Mouse (Mus musculus): ENCODE data around the gene Ctu1. TPM values are rescaled to one million over a fixed set of nuclear protein-coding genes. Genes with fewer than 3 reads are reported as not detected.

The Ctu1 gene
- polyA plus RNA-seq, 1 experiment from 2014 or later, result 16.6 TPM

DNA sequence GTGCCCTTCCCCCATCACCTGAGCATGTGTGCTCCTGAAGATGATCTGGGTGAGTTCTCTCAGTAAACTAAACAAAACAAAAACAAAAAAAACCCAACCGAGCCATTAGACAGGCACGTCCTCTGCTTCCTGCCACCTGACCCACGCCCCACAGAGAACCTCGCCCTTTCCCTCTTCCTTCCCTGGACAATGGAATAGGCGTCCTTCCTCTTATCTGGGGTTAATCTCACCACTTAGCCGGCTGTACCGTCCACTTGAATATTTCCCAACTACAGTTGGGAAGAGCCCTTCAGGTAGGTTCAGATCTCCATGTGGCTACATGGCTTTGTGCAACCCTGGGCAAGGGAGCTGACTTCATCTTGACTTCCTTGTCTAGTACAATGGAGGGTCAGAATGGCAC lies 13.3 kb downstream of the Ctu1 start:
- Histone ChIP-seq H3K36me3 (no peaks in the 10 kb centered on the region), H3K4me1 (no peaks in the 10 kb centered on the region), H3K4me2 (replicated peaks) (no peak overlapping the region), H3K9me3 (no peaks in the 10 kb centered on the region), H3K27me3 (peaks cover 3% of the 10 kb centered on the region; the same call in 1 of the 2 replicates), H3K4me3 (no peak overlapping the region), H3K9ac (no peak overlapping the region), H3K27ac (no peak overlapping the region)
- no peak for ATAC-seq (ENCODE audit: insufficient number of reproducible peaks, insufficient read depth, low FRiP score, low TSS enrichment)
- WGBS, result 70% methylated on average over 7 of the region's 7 CpGs

GRCm38 (mm10) chr7:43690118-43690517 lies 18.3 kb downstream of the Ctu1 start, which contains the start of gene Klk14:
Gene Klk14, plus strand, starts transcription at chr7:43690418.
- H3K27me3 ChIP-seq, result no peaks in the 10 kb centered on the region
- H3K4me3 ChIP-seq, result no peak within 1 kb of the TSS
- no peak for ATAC-seq (ENCODE audit: insufficient number of reproducible peaks, insufficient read depth, low FRiP score, low TSS enrichment)
- no peaks in the 10 kb centered on the region for H3K4me1 ChIP-seq
- H3K9me3 ChIP-seq, result no peaks in the 10 kb centered on the region
- no peak within 1 kb of the TSS for H3K27ac ChIP-seq
- H3K4me2 ChIP-seq (replicated peaks), result no peak within 1 kb of the TSS
- no peak within 1 kb of the TSS for H3K9ac ChIP-seq
- no peaks in the 10 kb centered on the region for H3K36me3 ChIP-seq

- Histone ChIP-seq H3K4me1 (0 out of 2 replicates have a peak, but pooled peaks cover 3% of the 10 kb centered on the region), H3K27me3 (0 out of 2 replicates have a peak, but pooled peaks cover 4% of the 10 kb centered on the region), H3K9ac (no peak overlapping the region), H3K36me3 (no peaks in the 10 kb centered on the region), H3K4me2 (replicated peaks) (no peak overlapping the region), H3K9me3 (no peaks in the 10 kb centered on the region), H3K27ac (no peak overlapping the region), H3K4me3 (no peak overlapping the region)
- no peak for ATAC-seq (ENCODE audit: insufficient number of reproducible peaks, insufficient read depth, low FRiP score, low TSS enrichment)
- WGBS, result 89% methylated on average over 3 of the region's 3 CpGs
These were observed 38.2 kb downstream of the Ctu1 start for GRCm38 (mm10) chr7:43710031-43710430.

DNA sequence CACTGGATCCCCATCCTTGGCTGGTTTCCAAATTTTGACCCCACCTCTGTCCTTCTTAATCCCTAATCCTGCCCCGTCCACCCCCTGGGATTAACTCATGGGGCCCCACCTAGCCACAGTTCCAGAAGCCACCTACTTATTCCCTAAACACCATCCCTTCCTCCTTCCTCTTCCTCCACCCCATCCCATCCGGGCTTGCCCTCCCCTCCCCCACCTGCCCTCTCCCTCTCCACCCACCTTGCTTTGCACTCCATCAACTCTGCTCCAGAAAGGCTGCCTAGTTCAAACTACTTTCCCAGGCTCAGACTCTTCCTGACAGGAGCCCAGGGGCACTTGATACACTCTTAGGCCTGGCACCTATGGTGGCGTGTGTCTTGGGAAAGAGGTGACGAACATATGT lies 40.5 kb downstream of the Ctu1 start, which contains the start of gene Klk13:
TSS of gene Klk13 (plus strand) at position 301 of the 400 bp plus-strand sequence.
- H3K27ac ChIP-seq, result no peak within 1 kb of the TSS
- 57% methylated on average over 4 of the region's 4 CpGs for WGBS
- peak within 1 kb of the TSS; percentile 32 for H3K4me2 ChIP-seq (replicated peaks)
- H3K4me1 ChIP-seq, result 0 out of 2 replicates have a peak, but pooled peaks cover 3% of the 10 kb centered on the region
- 0 out of 2 replicates have a peak, but pooled peaks cover 4% of the 10 kb centered on the region for H3K27me3 ChIP-seq
- H3K4me3 ChIP-seq, result no peak within 1 kb of the TSS
- no peak within 1 kb of the TSS; the same call in 1 of the 2 replicates for H3K9ac ChIP-seq
- H3K9me3 ChIP-seq, result no peaks in the 10 kb centered on the region
- no peaks in the 10 kb centered on the region for H3K36me3 ChIP-seq
- ATAC-seq (ENCODE audit: insufficient number of reproducible peaks, insufficient read depth, low FRiP score, low TSS enrichment), result no peak

DNA sequence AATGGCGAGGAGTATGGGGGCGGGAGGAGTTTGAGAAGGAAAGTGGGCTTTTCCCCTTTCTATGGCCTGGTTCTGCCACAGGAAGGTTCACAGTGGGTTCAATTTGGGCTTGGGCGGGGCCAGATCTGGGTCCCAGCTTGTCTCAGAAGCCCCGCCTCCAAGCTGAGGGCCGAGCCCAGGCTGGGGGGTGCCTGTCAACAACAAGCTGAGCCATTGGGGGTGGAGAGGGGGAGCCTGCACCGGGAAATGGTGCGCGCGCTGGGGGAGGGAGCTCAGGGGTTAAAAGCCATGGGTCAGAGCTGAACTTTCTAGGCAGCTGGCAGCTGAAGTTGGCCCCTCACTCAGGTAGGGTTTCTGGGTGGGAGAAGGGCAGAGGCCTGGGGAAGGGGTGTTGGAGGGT lies 41.1 kb downstream of the Ctu1 start:
- Histone ChIP-seq H3K4me2 (replicated peaks) (peak overlapping the region; percentile 32), H3K36me3 (no peaks in the 10 kb centered on the region), H3K4me3 (no peak overlapping the region), H3K9me3 (no peaks in the 10 kb centered on the region), H3K9ac (no peak overlapping the region; the same call in 1 of the 2 replicates), H3K27ac (no peak overlapping the region), H3K4me1 (0 out of 2 replicates have a peak, but pooled peaks cover 3% of the 10 kb centered on the region), H3K27me3 (0 out of 2 replicates have a peak, but pooled peaks cover 4% of the 10 kb centered on the region)
- 3% methylated on average over 9 of the region's 9 CpGs for WGBS
- ATAC-seq (ENCODE audit: insufficient number of reproducible peaks, insufficient read depth, low FRiP score, low TSS enrichment), result no peak

DNA sequence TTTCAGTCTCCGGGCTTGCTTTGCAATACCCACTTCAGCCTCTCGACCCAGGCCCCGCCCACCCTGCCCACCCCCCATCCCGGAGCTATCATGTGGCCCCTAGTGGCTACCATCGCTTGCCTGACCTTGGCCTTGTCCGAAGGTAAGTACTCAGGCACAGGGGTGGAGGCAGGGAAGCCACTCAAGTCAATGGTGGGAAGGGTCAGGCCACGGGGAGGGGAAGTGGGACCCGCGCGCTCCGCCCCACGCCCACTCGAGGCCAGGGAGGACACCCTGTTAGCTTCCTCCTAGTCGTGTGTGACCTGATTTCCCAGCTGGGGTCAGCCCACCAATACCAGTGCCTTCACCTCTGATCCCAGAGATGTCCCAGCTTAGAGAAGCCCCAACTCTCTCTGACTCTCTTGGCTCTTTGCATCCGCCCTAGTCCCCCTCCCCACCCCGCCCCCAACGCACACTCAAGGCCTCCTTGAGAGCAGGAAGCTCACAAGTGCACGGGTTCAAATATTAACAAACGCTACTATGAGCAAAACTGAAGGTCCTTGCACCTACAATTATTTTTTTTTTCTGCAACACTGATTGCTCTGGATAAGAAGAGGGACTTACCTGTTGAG lies 42.0 kb downstream of the Ctu1 start:
- Histone ChIP-seq H3K4me3 (no peak overlapping the region), H3K27me3 (0 out of 2 replicates have a peak, but pooled peaks cover 4% of the 10 kb centered on the region), H3K36me3 (no peaks in the 10 kb centered on the region), H3K9me3 (no peaks in the 10 kb centered on the region), H3K9ac (no peak overlapping the region), H3K4me1 (0 out of 2 replicates have a peak, but pooled peaks cover 3% of the 10 kb centered on the region), H3K27ac (no peak overlapping the region), H3K4me2 (replicated peaks) (peak overlapping the region; percentile 35)
- no peak for ATAC-seq (ENCODE audit: insufficient number of reproducible peaks, insufficient read depth, low FRiP score, low TSS enrichment)
- 6% methylated on average over 19 of the region's 19 CpGs for WGBS

Other genes starting within 250 kb of the Ctu1 start
- 1.9 and 3.9 TPM in 2 replicates for gene Lim2, start 244.3 kb upstream of the Ctu1 start, polyA plus RNA-seq (2016; fragmentation: Nextera tagmentation; extraction: Ambion mirVana)
- 0.27 and 0.37 TPM in 2 replicates for gene Nkg7, start 234.9 kb upstream of the Ctu1 start, polyA plus RNA-seq (2016; fragmentation: Nextera tagmentation; extraction: Ambion mirVana)
- gene Cldnd2, start 231.2 kb upstream of the Ctu1 start, polyA plus RNA-seq (2016; fragmentation: Nextera tagmentation; extraction: Ambion mirVana), result not detected in 2 replicates
- 237 and 240 TPM in 2 replicates for gene Etfb, start 227.9 kb upstream of the Ctu1 start, polyA plus RNA-seq (2016; fragmentation: Nextera tagmentation; extraction: Ambion mirVana)
- gene Gm45233, start 227.9 kb upstream of the Ctu1 start, polyA plus RNA-seq (2016; fragmentation: Nextera tagmentation; extraction: Ambion mirVana), result 0.38 and 0.90 TPM in 2 replicates
- gene Vsig10l, start 208.9 kb upstream of the Ctu1 start, polyA plus RNA-seq (2016; fragmentation: Nextera tagmentation; extraction: Ambion mirVana), result 5.2 and 6.7 TPM in 2 replicates
- gene Iglon5, start 181.9 kb upstream of the Ctu1 start, polyA plus RNA-seq (2016; fragmentation: Nextera tagmentation; extraction: Ambion mirVana), result 1.9 and 2.0 TPM in 2 replicates
- gene 4931406B18Rik, start 166.1 kb upstream of the Ctu1 start, polyA plus RNA-seq (2016; fragmentation: Nextera tagmentation; extraction: Ambion mirVana), result not detected in 2 replicates
- gene Cd33, start 127.6 kb upstream of the Ctu1 start, polyA plus RNA-seq (2016; fragmentation: Nextera tagmentation; extraction: Ambion mirVana), result 0.66 and 1.1 TPM in 2 replicates
- gene Zfp658, start 109.8 kb upstream of the Ctu1 start, polyA plus RNA-seq (2016; fragmentation: Nextera tagmentation; extraction: Ambion mirVana), result 6.1 and 6.5 TPM in 2 replicates
- 15.1 and 16.5 TPM in 2 replicates for gene Zfp719, start 92.4 kb upstream of the Ctu1 start, polyA plus RNA-seq (2016; fragmentation: Nextera tagmentation; extraction: Ambion mirVana)
- 0.31 and 0.56 TPM in 2 replicates for gene Zfp819, start 64.8 kb upstream of the Ctu1 start, polyA plus RNA-seq (2016; fragmentation: Nextera tagmentation; extraction: Ambion mirVana)
- not detected in 2 replicates for gene Ceacam18, start 37.3 kb upstream of the Ctu1 start, polyA plus RNA-seq (2016; fragmentation: Nextera tagmentation; extraction: Ambion mirVana)
- 0.31 and 0.39 TPM in 2 replicates for gene Siglece, start 11.9 kb upstream of the Ctu1 start, polyA plus RNA-seq (2016; fragmentation: Nextera tagmentation; extraction: Ambion mirVana)
- gene Klk14, start 18.4 kb downstream of the Ctu1 start, polyA plus RNA-seq (2016; fragmentation: Nextera tagmentation; extraction: Ambion mirVana), result not detected in 2 replicates
- 0.36 and 0.73 TPM in 2 replicates for gene Klk13, start 40.6 kb downstream of the Ctu1 start, polyA plus RNA-seq (2016; fragmentation: Nextera tagmentation; extraction: Ambion mirVana)
- not detected in 2 replicates for gene Klk12, start 96.9 kb downstream of the Ctu1 start, polyA plus RNA-seq (2016; fragmentation: Nextera tagmentation; extraction: Ambion mirVana)
- gene Klk11, start 102.6 kb downstream of the Ctu1 start, polyA plus RNA-seq (2016; fragmentation: Nextera tagmentation; extraction: Ambion mirVana), result 0.13 and 0.27 TPM in 2 replicates
- 0.46 and 0.87 TPM in 2 replicates for gene Klk10, start 109.0 kb downstream of the Ctu1 start, polyA plus RNA-seq (2016; fragmentation: Nextera tagmentation; extraction: Ambion mirVana)
- 0.14 TPM in 1 of 2 replicates, not detected in the other for gene Klk9, start 119.9 kb downstream of the Ctu1 start, polyA plus RNA-seq (2016; fragmentation: Nextera tagmentation; extraction: Ambion mirVana)
- gene Klk8, start 125.6 kb downstream of the Ctu1 start, polyA plus RNA-seq (2016; fragmentation: Nextera tagmentation; extraction: Ambion mirVana), result 14.5 and 17.2 TPM in 2 replicates
- gene Klk7, start 139.3 kb downstream of the Ctu1 start, polyA plus RNA-seq (2016; fragmentation: Nextera tagmentation; extraction: Ambion mirVana), result not detected in 2 replicates
- 0.20 and 0.24 TPM in 2 replicates for gene Klk6, start 152.5 kb downstream of the Ctu1 start, polyA plus RNA-seq (2016; fragmentation: Nextera tagmentation; extraction: Ambion mirVana)
- 0.18 TPM in 1 of 2 replicates, not detected in the other for gene Klk5, start 170.0 kb downstream of the Ctu1 start, polyA plus RNA-seq (2016; fragmentation: Nextera tagmentation; extraction: Ambion mirVana)
- gene Klk4, start 209.1 kb downstream of the Ctu1 start, polyA plus RNA-seq (2016; fragmentation: Nextera tagmentation; extraction: Ambion mirVana), result 0.38 TPM in 1 of 2 replicates, not detected in the other

All from embryonic facial prominence, embryonic 12.5 days (tissue).